Mouse (Mus musculus) inflammation-experienced regulatory T-cells, adult 16 weeks (primary cell): Measurements from ENCODE around the gene Xkr7. TPM values are rescaled to one million over a fixed set of nuclear protein-coding genes. Genes with fewer than 3 reads are reported as not detected.

Source experiments
- polyA plus RNA-seq: library from polyadenylated mRNA; unstranded; fragments of 100-300 nt; shearing (Covaris generic); gene quantifications from one replicate; pipeline ENCODE4 v1.2.1, GENCODE M21; 2017

Gene Xkr7
- polyA plus RNA-seq, result not detected

DNA sequence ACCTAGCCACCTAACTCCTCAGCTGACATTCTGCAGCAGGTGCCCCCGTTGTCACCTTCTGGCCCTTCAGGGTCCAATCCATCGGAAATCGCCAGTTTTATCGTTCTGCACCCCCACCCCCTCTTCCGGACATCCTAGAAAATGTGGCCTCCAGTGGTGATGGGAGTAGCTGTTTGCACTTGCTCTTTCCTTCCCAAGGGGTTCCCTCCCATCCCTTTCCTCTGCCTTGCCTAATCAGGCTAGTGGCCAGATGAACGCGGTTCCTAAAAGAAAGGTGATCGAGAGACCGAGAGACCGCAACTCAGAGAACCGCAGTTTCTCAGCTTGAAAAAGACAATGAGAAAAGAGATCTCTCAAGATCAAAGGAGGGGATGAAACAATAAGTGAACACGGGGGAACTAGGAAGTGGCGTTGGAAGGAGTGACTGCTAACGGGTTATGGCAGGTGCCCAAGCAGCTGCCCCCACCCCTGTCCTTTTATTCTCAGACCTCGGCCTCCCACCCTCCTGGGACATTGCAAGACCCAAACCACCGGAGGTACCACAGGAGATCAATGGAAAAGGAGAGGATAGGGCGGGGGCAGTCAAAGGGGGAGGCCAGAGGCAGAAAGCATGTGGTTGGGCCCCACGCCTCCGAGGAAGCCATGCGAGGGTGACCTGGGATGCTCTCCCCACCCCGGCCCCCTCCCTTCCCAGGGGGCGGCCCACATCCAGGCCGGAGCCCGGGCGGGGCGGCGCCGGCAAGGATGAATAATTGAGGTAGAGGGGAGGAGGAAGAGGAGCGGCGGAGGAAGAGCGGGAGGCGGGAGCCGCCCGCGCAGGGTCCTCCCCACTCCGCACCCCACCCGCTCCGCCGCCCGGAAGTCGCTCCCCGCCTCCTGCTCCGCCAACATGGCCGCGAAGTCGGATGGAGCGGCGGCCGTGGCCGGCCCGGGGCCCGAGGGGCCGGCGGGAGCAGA is at the start of gene Xkr7:
TSS of gene Xkr7 (plus strand) at position 727 of the 957 bp plus-strand sequence.

GRCm38 (mm10) chr2:153014758-153015593 is 16.7 kb upstream of the Xkr7 start, which contains the start of gene Pdrg1:
Gene Pdrg1 (minus strand): TSS chr2:153015427.

GRCm38 (mm10) chr2:153065747-153066508 is 34.3 kb downstream of the Xkr7 start, which contains the start of gene Ccm2l:
Gene Ccm2l (plus strand): TSS chr2:153065955.

Other genes starting within 250 kb of the Xkr7 start
- gene Bcl2l1, start 200.1 kb upstream of the Xkr7 start, polyA plus RNA-seq, result 76.0 TPM
- 6.2 TPM for gene Tpx2, start 183.9 kb upstream of the Xkr7 start, polyA plus RNA-seq
- gene Mylk2, start 120.5 kb upstream of the Xkr7 start, polyA plus RNA-seq, result not detected
- not detected for gene Foxs1, start 98.6 kb upstream of the Xkr7 start, polyA plus RNA-seq
- not detected for gene Dusp15, start 80.2 kb upstream of the Xkr7 start, polyA plus RNA-seq
- gene Ttll9, start 69.4 kb upstream of the Xkr7 start, polyA plus RNA-seq, result 1.0 TPM
- 200 TPM for gene Pdrg1, start 16.4 kb upstream of the Xkr7 start, polyA plus RNA-seq
- gene Ccm2l, start 34.1 kb downstream of the Xkr7 start, polyA plus RNA-seq, result not detected
- gene Hck, start 76.6 kb downstream of the Xkr7 start, polyA plus RNA-seq, result 3.1 TPM
- gene Tm9sf4, start 129.5 kb downstream of the Xkr7 start, polyA plus RNA-seq, result 61.0 TPM
- gene Tspyl3, start 193.6 kb downstream of the Xkr7 start, polyA plus RNA-seq, result 46.6 TPM
- 21.4 TPM for gene Plagl2, start 209.6 kb downstream of the Xkr7 start, polyA plus RNA-seq
- 29.6 TPM for gene Pofut1, start 209.7 kb downstream of the Xkr7 start, polyA plus RNA-seq